Mouse (Mus musculus): ENCODE measurements around the gene Wdr18.

Wdr18 gene

GRCm38 (mm10) chr10:79996272-79997033 is 36.5 kb downstream of the Wdr18 start, which contains the start of gene Abca7:
Gene Abca7 (plus strand): TSS chr10:79996494.
- peak; percentile 81 to 89 for DNase-seq (ENCODE audit: low read depth in 1 of 2, low spot score in 2 of 2)

DNA sequence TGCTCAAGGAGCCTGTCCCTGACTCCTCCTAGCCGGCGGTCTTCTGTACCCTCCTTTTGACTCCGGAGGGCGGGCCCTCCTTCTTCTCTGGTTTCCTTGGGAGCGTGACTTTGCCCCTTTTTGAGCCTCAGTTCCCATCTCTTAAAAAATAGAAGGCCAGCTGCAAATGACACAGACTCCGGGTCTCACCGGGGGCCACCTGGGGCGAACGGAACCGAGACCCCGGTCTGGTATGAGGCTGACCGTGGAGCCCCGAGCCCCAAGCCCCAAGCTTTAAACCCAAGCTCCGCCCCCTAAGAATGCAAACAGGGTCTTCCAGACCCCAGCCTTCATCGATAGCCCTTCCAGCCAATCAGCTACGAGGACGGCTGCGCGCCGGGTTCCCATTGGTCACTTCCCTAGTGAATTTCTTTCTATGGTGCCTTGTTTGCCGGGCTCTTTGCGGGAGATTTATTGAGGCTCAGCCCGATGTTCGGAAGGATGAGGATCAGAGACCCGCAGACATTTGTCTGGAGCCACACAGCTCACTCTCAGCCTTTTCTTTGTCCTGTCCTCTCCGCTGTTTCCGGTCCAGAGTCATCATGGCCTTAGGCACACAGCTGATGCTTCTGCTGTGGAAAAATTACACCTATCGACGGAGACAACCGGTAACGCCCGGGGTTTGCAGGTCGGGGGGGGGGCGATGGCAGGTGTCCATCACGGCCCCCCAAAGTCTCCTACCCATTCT is 37.2 kb downstream of the Wdr18 start:
- DNase-seq (ENCODE audit: low read depth in 1 of 2, low spot score in 2 of 2) = peak in 1 of 2 experiments; percentile 28

- DNase-seq (ENCODE audit: low read depth in 1 of 2, low spot score in 2 of 2) = no peak
Observed at GRCm38 (mm10) chr10:79997819-79998218, 37.9 kb downstream of the Wdr18 start.

DNA sequence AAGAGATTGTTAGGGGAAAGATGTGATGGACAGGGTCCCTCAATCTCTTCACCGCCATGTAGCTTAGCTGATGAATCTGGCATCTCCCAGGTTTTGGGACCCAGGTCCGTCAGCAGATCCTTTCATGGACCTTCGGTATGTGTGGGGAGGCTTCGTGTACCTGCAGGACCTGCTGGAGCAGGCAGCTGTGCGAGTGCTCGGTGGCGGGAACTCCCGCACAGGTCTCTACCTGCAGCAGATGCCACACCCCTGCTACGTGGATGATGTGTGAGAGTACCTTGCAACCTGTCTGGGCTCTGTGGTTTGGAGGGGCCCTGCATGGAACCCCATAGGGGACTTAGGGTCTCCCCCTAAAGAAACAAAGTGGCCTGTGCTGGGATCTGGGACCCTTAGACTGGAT is 42.0 kb downstream of the Wdr18 start:
- DNase-seq (ENCODE audit: low read depth in 1 of 2, low spot score in 2 of 2) = no peak

DNA sequence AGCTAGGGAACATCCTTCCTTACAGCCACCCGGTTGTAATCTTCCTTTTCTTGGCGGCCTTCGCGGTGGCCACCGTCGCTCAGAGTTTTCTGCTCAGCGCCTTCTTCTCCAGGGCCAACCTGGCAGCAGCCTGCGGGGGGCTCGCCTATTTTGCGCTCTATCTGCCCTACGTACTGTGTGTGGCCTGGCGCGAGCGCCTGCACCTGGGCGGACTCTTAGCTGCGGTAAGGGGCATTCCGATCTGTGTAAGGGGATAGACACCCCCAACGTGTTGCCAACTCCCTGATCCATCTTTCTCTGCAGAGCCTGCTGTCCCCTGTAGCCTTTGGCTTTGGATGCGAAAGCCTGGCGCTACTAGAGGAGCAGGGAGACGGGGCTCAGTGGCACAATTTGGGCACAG is 42.9 kb downstream of the Wdr18 start:
- no peak for DNase-seq (ENCODE audit: low read depth in 1 of 2, low spot score in 2 of 2)

- DNase-seq (ENCODE audit: low read depth in 1 of 2, low spot score in 2 of 2) = no peak
Observed at GRCm38 (mm10) chr10:80003374-80004232, 43.7 kb downstream of the Wdr18 start.

- no peak for DNase-seq (ENCODE audit: low read depth in 1 of 2, low spot score in 2 of 2)
Observed at GRCm38 (mm10) chr10:80004233-80004705, 44.3 kb downstream of the Wdr18 start.

DNA sequence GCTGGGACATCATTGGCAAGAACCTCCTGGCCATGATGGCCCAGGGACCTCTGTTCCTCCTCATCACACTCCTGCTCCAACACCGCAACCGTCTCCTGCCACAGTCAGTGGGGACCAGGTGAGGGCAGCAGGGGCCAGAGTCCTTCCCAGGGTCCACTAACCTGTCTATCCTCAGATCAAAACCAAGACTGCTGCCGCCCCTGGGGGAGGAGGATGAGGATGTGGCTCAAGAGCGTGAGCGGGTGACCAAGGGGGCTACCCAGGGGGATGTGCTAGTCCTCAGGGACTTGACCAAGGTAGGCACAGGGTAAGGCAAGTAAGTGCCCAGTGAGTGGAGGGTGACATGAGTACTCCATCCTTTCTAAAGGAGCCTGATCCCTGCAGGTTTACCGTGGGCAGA is 51.8 kb downstream of the Wdr18 start:
- DNase-seq (ENCODE audit: low read depth in 1 of 2, low spot score in 2 of 2) = no peak

- DNase-seq (ENCODE audit: low read depth in 1 of 2, low spot score in 2 of 2) = no peak
Observed at GRCm38 (mm10) chr10:80013609-80014008, 53.7 kb downstream of the Wdr18 start.

- no peak for DNase-seq (ENCODE audit: low read depth in 1 of 2, low spot score in 2 of 2)
Observed at GRCm38 (mm10) chr10:80014484-80015290, 54.7 kb downstream of the Wdr18 start.

DNA sequence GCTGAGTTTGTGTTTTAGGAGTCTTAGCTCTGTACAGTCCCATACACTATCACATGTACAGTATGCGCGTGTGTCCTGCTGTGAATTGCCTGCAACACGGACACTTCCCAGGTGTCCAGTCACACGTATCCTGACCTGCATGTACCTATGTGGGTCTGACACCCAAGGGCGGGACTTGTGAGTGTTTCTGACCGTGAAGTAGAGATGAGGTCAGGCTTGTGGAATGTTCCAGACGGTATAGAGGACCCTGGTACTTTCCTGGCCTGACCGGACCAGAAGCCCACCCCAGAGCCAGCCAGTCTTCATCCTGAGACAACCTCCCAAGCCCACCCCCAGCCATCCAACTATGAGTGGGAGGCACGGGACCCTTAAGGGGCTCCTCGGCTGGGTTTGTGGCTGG is 55.6 kb downstream of the Wdr18 start:
- DNase-seq (ENCODE audit: low read depth in 1 of 2, low spot score in 2 of 2) = no peak

DNA sequence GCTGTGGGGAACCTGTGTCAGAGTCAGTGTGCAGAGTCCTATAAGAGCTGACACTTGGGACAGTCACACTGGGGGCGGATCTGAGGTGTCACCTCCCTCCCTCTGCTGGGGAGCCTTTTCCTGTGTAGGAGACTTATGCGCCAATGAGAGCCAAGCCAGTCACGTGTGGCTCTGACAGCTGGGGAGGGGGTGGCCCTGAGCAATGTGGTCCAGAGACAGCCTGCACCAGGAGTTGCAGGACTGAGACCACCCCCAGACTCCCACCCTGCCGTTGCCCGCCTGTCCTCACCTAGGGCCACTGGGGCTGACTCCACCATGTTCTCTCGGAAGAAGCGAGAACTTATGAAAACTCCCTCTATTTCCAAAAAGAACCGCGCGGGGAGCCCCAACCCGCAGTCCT is 56.6 kb downstream of the Wdr18 start, which contains the start of gene Arhgap45:
Gene Arhgap45 (plus strand): TSS at position 143 of the 400 bp plus-strand sequence.
- DNase-seq (ENCODE audit: low read depth in 1 of 2, low spot score in 2 of 2) = peak in 1 of 2 experiments; percentile 70

GRCm38 (mm10) chr10:80016931-80017330 is 57.0 kb downstream of the Wdr18 start:
- no peak for DNase-seq (ENCODE audit: low read depth in 1 of 2, low spot score in 2 of 2)

- DNase-seq (ENCODE audit: low read depth in 1 of 2, low spot score in 2 of 2) = peak in 1 of 2 experiments; percentile 80
Observed at GRCm38 (mm10) chr10:80017361-80017760, 57.4 kb downstream of the Wdr18 start.

GRCm38 (mm10) chr10:80017771-80018170 is 57.8 kb downstream of the Wdr18 start:
- no peak for DNase-seq (ENCODE audit: low read depth in 1 of 2, low spot score in 2 of 2)

GRCm38 (mm10) chr10:80018739-80019297 is 58.9 kb downstream of the Wdr18 start:
- DNase-seq (ENCODE audit: low read depth in 1 of 2, low spot score in 2 of 2) = peak in 1 of 2 experiments; percentile 32

- DNase-seq (ENCODE audit: low read depth in 1 of 2, low spot score in 2 of 2) = no peak
Observed at GRCm38 (mm10) chr10:80019471-80020131, 59.6 kb downstream of the Wdr18 start.
